Mouse (Mus musculus) limb, embryonic 14.5 days (tissue): ENCODE measurements around the gene Gm14569. TPM values are rescaled to one million over a fixed set of nuclear protein-coding genes. Genes with fewer than 3 reads are reported as not detected.
A peak's percentile ranks its signal among the peaks of the same experiment; 100 is the strongest.

Experiments
- ATAC-seq: fragments of 200-750 bp; cut with Nextera tagmentation; 2 replicates; pipeline ENCODE4 v1.8.0; 2017; ENCODE audit warnings: low read depth, moderate number of reproducible peaks, moderate TSS enrichment; ENCODE audit not compliant: low FRiP score
- DNase-seq: peaks from one replicate; pipeline ENCODE4 v3.0.0-alpha.2; 2015; ENCODE audit warnings: low spot score
- H3K27ac ChIP-seq: fragments of 300-500 bp; sonication (generic); replicated peaks from 2 replicates; pipeline ENCODE4 v1.5.1; 2014; ENCODE audit warnings: low read depth, mild to moderate bottlenecking, low read length, moderate library complexity, mixed read lengths
- H3K27me3 ChIP-seq: fragments of 300-500 bp; sonication (generic); 2 replicates; pipeline ENCODE4 v1.6.1; 2014; ENCODE audit warnings: low read length, mixed read lengths; ENCODE audit not compliant: control insufficient read depth, insufficient read depth
- H3K36me3 ChIP-seq: fragments of 300-500 bp; sonication (generic); 2 replicates; pipeline ENCODE4 v1.6.1; 2014; ENCODE audit warnings: mild to moderate bottlenecking, low read length, moderate library complexity, mixed read lengths; ENCODE audit not compliant: control insufficient read depth, insufficient read depth
- H3K4me1 ChIP-seq: fragments of 300-500 bp; sonication (generic); 2 replicates; pipeline ENCODE4 v1.6.1; 2014; ENCODE audit warnings: antibody characterized with exemption, low read length, mixed read lengths; ENCODE audit not compliant: control insufficient read depth, insufficient read depth
- H3K4me2 ChIP-seq: fragments of 300-500 bp; sonication (generic); replicated peaks from 2 replicates; pipeline ENCODE4 v1.6.1; 2014; ENCODE audit warnings: low read depth, mild to moderate bottlenecking, low read length, moderate library complexity; ENCODE audit not compliant: severe bottlenecking
- H3K4me3 ChIP-seq: fragments of 300-500 bp; sonication (generic); replicated peaks from 2 replicates; pipeline ENCODE4 v1.5.1; 2014; ENCODE audit warnings: low read length
- H3K9ac ChIP-seq: fragments of 300-500 bp; sonication (generic); 2 replicates; pipeline ENCODE4 v1.6.1; 2014; ENCODE audit warnings: mild to moderate bottlenecking, low read depth, low read length, moderate library complexity; ENCODE audit not compliant: severe bottlenecking
- H3K9me3 ChIP-seq: fragments of 300-500 bp; sonication (generic); 2 replicates; pipeline ENCODE4 v1.6.1; 2016; ENCODE audit warnings: low read length; ENCODE audit not compliant: control insufficient read depth
- POLR2A ChIP-seq: fragments of 200-500 bp; IDR thresholded peaks from 2 replicates; pipeline ENCODE4 v1.8.0; 2012; ENCODE audit warnings: inconsistent platforms, mild to moderate bottlenecking, moderate library complexity, borderline replicate concordance; ENCODE audit not compliant: insufficient read depth, insufficient read length; ENCODE audit errors: extremely low read depth
- WGBS: fragments of 180-500 bp; shearing (Covaris S2); extraction: QIAGEN DNeasy Blood & Tissue Kit; methylation state at CpG from one replicate; pipeline ENCODE4 v1.1.7; 2014; 5-methylcytosine and 5-hydroxymethylcytosine counted together
- polyA plus RNA-seq, 2 experiments: library from polyadenylated mRNA; depleted of rRNA in 1 of 2; stranded (reverse) in 1 of 2; unstranded in 1 of 2; fragments of >200 nt; fragmentation: Nextera tagmentation in 1 of 2; extraction: Ambion mirVana in 1 of 2; gene quantifications; 2 replicates each; pipeline versions ENCODE4 v1.2.1 to v1.2.3; 2012 to 2014

Gm14569 gene
- polyA plus RNA-seq, 2 experiments, result 0.04 TPM; not detected in 1

- Histone ChIP-seq H3K36me3 (no peaks in the 10 kb centered on the region), H3K27me3 (no peaks in the 10 kb centered on the region), H3K9me3 (no peaks in the 10 kb centered on the region), H3K4me1 (no peaks in the 10 kb centered on the region), H3K4me3 (no peak overlapping the region), H3K9ac (no peak overlapping the region), H3K27ac (no peak overlapping the region), H3K4me2 (no peak overlapping the region)
- no peak for TF ChIP-seq POLR2A
- DNase-seq, result no peak
- ATAC-seq, result no peak
- 57% methylated on average over 9 of the region's 9 CpGs for WGBS
Observed at GRCm38 (mm10) chrX:36513231-36513630, 21.6 kb upstream of the Gm14569 start.

- no peaks in the 10 kb centered on the region for H3K27me3 ChIP-seq
- H3K4me1 ChIP-seq, result no peaks in the 10 kb centered on the region
- ATAC-seq (no peak), DNase-seq (peak; percentile 25)
- no peak overlapping the region for H3K4me2 ChIP-seq
- H3K4me3 ChIP-seq, result no peak overlapping the region
- H3K9me3 ChIP-seq, result no peaks in the 10 kb centered on the region
- no peak overlapping the region for H3K27ac ChIP-seq
- WGBS, result 45% methylated on average over 6 of the region's 6 CpGs
- no peak overlapping the region for H3K9ac ChIP-seq
- no peak for TF ChIP-seq POLR2A
- no peaks in the 10 kb centered on the region for H3K36me3 ChIP-seq
Observed at GRCm38 (mm10) chrX:36506863-36507262, 15.2 kb upstream of the Gm14569 start.

- Histone ChIP-seq H3K9me3 (no peaks in the 10 kb centered on the region), H3K4me2 (no peak overlapping the region), H3K9ac (no peak overlapping the region), H3K4me3 (no peak overlapping the region), H3K36me3 (no peaks in the 10 kb centered on the region), H3K27me3 (no peaks in the 10 kb centered on the region), H3K4me1 (no peaks in the 10 kb centered on the region), H3K27ac (no peak overlapping the region)
- 31% methylated on average over 3 of the region's 3 CpGs for WGBS
- DNase-seq (peak; percentile 2), ATAC-seq (no peak)
- TF ChIP-seq POLR2A, result no peak
Observed at GRCm38 (mm10) chrX:36489506-36489905, 2.1 kb downstream of the Gm14569 start.

GRCm38 (mm10) chrX:36487996-36488395, 3.6 kb downstream of the Gm14569 start:
- H3K27ac ChIP-seq, result no peak overlapping the region
- no peak overlapping the region for H3K4me3 ChIP-seq
- H3K27me3 ChIP-seq, result no peaks in the 10 kb centered on the region
- H3K9ac ChIP-seq, result no peak overlapping the region
- H3K36me3 ChIP-seq, result no peaks in the 10 kb centered on the region
- no peaks in the 10 kb centered on the region for H3K4me1 ChIP-seq
- no peak overlapping the region for H3K4me2 ChIP-seq
- DNase-seq (no peak), ATAC-seq (no peak)
- 39% methylated on average over 7 of the region's 7 CpGs for WGBS
- no peaks in the 10 kb centered on the region for H3K9me3 ChIP-seq
- no peak for TF ChIP-seq POLR2A

- ATAC-seq, result no peak
- no peak overlapping the region for H3K9ac ChIP-seq
- H3K4me1 ChIP-seq, result no peaks in the 10 kb centered on the region
- H3K4me3 ChIP-seq, result no peak overlapping the region
- 81% methylated on average over 3 of the region's 3 CpGs for WGBS
- H3K36me3 ChIP-seq, result no peaks in the 10 kb centered on the region
- H3K9me3 ChIP-seq, result no peaks in the 10 kb centered on the region
- TF ChIP-seq POLR2A, result no peak
- no peak for DNase-seq
- H3K27ac ChIP-seq, result no peak overlapping the region
- H3K4me2 ChIP-seq, result no peak overlapping the region
- no peaks in the 10 kb centered on the region for H3K27me3 ChIP-seq
Observed at GRCm38 (mm10) chrX:36474873-36475272, 16.8 kb downstream of the Gm14569 start.

GRCm38 (mm10) chrX:36474103-36474751, 17.4 kb downstream of the Gm14569 start:
- WGBS, result 46% methylated on average over 6 of the region's 6 CpGs
- Histone ChIP-seq H3K9ac (no peak overlapping the region), H3K4me2 (no peak overlapping the region), H3K4me1 (no peaks in the 10 kb centered on the region), H3K4me3 (no peak overlapping the region), H3K27ac (no peak overlapping the region), H3K27me3 (no peaks in the 10 kb centered on the region), H3K9me3 (no peaks in the 10 kb centered on the region), H3K36me3 (no peaks in the 10 kb centered on the region)
- no peak for TF ChIP-seq POLR2A
- no peak for DNase-seq
- no peak for ATAC-seq
